Mouse (Mus musculus): ENCODE data around the gene Sntb2. TPM values are rescaled to one million over a fixed set of nuclear protein-coding genes. Genes with fewer than 3 reads are reported as not detected.

Sntb2 gene
- polyA plus RNA-seq, 1 experiment from 2014 or later: 4.8 TPM

DNA sequence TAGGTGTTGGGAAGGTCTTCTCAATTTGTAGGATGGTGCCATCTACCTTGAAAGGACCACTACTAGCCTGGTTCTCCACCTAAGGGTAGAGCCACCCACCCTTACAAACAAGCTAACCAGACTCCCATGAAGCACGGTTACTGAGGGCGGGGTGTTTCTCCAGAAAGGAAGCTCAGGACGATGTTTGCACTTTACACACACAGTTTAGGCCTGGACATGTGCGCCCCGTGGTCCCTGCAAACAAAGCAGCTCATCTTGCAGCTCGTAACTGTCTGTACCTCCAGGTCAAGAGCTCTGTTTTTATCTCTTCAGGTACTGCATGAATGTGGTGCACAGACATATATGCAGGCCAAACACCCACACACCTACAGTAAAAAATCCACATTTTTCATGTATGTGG is 28.9 kb upstream of the Sntb2 start:
- Histone ChIP-seq H3K36me3 (ENCODE audit: control insufficient read depth, insufficient read depth) (peaks cover 25% of the 10 kb centered on the region), H3K9me3 (ENCODE audit: control insufficient read depth, low read length) (no peaks in the 10 kb centered on the region), H3K4me1 (replicated peaks; ENCODE audit: control insufficient read depth, insufficient read depth, low read length) (no peaks in the 10 kb centered on the region), H3K9ac (replicated peaks; ENCODE audit: low read depth, low read length) (no peak overlapping the region), H3K4me2 (ENCODE audit: low read length) (no peak overlapping the region), H3K4me3 (replicated peaks; ENCODE audit: low read length) (no peak overlapping the region), H3K27ac (ENCODE audit: low read length) (no peak overlapping the region), H3K27me3 (replicated peaks; ENCODE audit: control insufficient read depth, insufficient read depth, low read length) (no peaks in the 10 kb centered on the region)
- WGBS: 97% methylated on average over 6 of the region's 6 CpGs
- no peak for ATAC-seq

GRCm38 (mm10) chr8:106907450-106907849 is 28.1 kb upstream of the Sntb2 start:
- WGBS: 92% methylated on average over 6 of the region's 6 CpGs
- Histone ChIP-seq H3K36me3 (ENCODE audit: control insufficient read depth, insufficient read depth) (peaks cover 25% of the 10 kb centered on the region), H3K4me2 (ENCODE audit: low read length) (no peak overlapping the region), H3K27ac (ENCODE audit: low read length) (no peak overlapping the region), H3K27me3 (replicated peaks; ENCODE audit: control insufficient read depth, insufficient read depth, low read length) (no peaks in the 10 kb centered on the region), H3K4me3 (replicated peaks; ENCODE audit: low read length) (no peak overlapping the region), H3K9me3 (ENCODE audit: control insufficient read depth, low read length) (no peaks in the 10 kb centered on the region), H3K9ac (replicated peaks; ENCODE audit: low read depth, low read length) (no peak overlapping the region), H3K4me1 (replicated peaks; ENCODE audit: control insufficient read depth, insufficient read depth, low read length) (no peaks in the 10 kb centered on the region)
- no peak for ATAC-seq

GRCm38 (mm10) chr8:106908291-106908690 is 27.3 kb upstream of the Sntb2 start:
- Histone ChIP-seq H3K27ac (ENCODE audit: low read length) (no peak overlapping the region), H3K27me3 (replicated peaks; ENCODE audit: control insufficient read depth, insufficient read depth, low read length) (no peaks in the 10 kb centered on the region), H3K4me1 (replicated peaks; ENCODE audit: control insufficient read depth, insufficient read depth, low read length) (no peaks in the 10 kb centered on the region), H3K9me3 (ENCODE audit: control insufficient read depth, low read length) (no peaks in the 10 kb centered on the region), H3K9ac (replicated peaks; ENCODE audit: low read depth, low read length) (no peak overlapping the region), H3K4me2 (ENCODE audit: low read length) (no peak overlapping the region), H3K4me3 (replicated peaks; ENCODE audit: low read length) (no peak overlapping the region), H3K36me3 (ENCODE audit: control insufficient read depth, insufficient read depth) (peaks cover 20% of the 10 kb centered on the region)
- ATAC-seq: no peak
- WGBS: 62% methylated on average over 7 of the region's 7 CpGs

DNA sequence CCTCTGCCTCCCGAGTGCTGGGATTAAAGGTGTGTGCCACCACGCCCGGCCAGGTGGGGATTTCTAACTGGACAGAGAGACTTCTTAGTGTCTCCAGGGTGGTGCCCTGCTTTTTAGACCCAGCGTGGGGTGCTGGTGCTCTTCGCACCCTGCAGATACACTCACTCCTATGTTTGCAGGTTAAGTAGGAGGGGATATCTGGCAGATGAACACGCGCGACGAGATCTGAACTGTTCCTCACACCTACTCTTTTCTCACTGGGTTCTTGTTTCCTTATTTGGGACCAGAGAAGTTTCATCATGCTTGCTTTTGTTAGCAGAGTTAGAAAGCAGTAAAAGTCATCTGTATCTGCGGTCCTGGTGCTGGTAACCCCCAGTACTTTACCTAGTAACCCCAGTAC is 21.9 kb upstream of the Sntb2 start:
- H3K4me2 ChIP-seq (ENCODE audit: low read length): no peak overlapping the region
- 96% methylated on average over 10 of the region's 10 CpGs for WGBS

DNA sequence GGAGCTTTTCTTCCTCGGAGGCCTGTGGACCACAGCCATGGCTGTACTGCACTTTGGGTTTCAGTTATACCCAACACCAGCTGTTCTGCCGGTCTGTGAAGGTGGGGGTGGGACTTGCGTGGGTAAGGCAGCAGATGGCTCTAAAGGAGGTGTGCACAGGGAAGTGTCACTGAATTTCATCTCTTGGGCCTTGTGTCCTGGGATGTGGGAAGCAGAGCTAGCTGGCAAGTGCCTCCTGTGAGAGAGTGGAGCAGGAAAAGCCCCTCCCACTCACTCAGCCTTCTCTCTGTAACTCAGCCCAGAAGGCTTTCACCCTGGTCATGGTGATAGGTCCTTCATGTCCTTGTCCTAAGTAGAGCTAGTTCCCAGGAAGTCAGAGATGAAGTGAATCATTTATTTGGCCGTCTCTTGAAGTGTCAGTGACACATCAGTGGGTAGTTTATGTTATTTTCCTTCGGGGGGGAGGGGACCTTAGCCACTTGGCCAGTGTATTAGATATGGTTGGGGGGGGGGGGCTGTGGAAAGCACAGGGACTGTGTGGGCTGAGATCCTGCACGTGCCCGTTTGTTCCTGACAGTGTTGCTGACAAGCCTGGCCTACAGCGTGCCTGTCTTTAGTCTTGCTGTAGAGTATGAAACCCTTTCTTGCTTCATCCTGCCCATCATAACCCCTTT is 15.7 kb upstream of the Sntb2 start:
- H3K36me3 ChIP-seq (ENCODE audit: control insufficient read depth, insufficient read depth): peaks cover 16% of the 10 kb centered on the region
- WGBS: 79% methylated on average over 8 of the region's 8 CpGs
- no peak overlapping the region for H3K27ac ChIP-seq (ENCODE audit: low read length)
- ATAC-seq: no peak
- no peaks in the 10 kb centered on the region for H3K27me3 ChIP-seq (replicated peaks; ENCODE audit: control insufficient read depth, insufficient read depth, low read length)
- no peaks in the 10 kb centered on the region for H3K9me3 ChIP-seq (ENCODE audit: control insufficient read depth, low read length)
- no peak overlapping the region for H3K4me2 ChIP-seq (ENCODE audit: low read length)
- H3K4me3 ChIP-seq (replicated peaks; ENCODE audit: low read length): no peak overlapping the region
- H3K9ac ChIP-seq (replicated peaks; ENCODE audit: low read depth, low read length): no peak overlapping the region
- peaks cover 3% of the 10 kb centered on the region; the same call in 1 of the 2 replicates for H3K4me1 ChIP-seq (replicated peaks; ENCODE audit: control insufficient read depth, insufficient read depth, low read length)

More for the DNA sequence above, 21.9 kb upstream of the Sntb2 start:
- Histone ChIP-seq H3K27me3 (replicated peaks; ENCODE audit: control insufficient read depth, insufficient read depth, low read length) (no peaks in the 10 kb centered on the region), H3K27ac (ENCODE audit: low read length) (no peak overlapping the region), H3K9me3 (ENCODE audit: control insufficient read depth, low read length) (no peaks in the 10 kb centered on the region), H3K36me3 (ENCODE audit: control insufficient read depth, insufficient read depth) (peaks cover 23% of the 10 kb centered on the region), H3K9ac (replicated peaks; ENCODE audit: low read depth, low read length) (no peak overlapping the region), H3K4me3 (replicated peaks; ENCODE audit: low read length) (no peak overlapping the region), H3K4me1 (replicated peaks; ENCODE audit: control insufficient read depth, insufficient read depth, low read length) (no peaks in the 10 kb centered on the region)
- ATAC-seq: no peak

DNA sequence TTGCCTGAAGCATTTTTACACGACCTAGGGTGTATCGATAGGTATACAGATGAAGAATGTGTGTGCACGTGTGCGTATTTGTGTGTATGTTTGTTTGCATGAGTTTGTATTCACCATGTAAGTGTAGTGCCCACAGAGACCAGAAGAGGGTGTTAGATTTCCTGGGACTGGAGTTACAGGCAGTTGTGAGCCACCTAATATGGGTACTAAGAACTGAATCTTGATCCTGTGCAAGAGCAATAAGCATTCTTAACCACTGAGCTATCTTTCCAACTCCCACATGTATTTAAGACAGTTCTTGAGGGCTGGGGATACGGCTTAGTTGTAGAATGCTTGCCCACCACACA is 15.2 kb upstream of the Sntb2 start:
- no peak overlapping the region for H3K4me2 ChIP-seq (ENCODE audit: low read length)
- 96% methylated on average over 5 of the region's 5 CpGs for WGBS
- H3K4me1 ChIP-seq (replicated peaks; ENCODE audit: control insufficient read depth, insufficient read depth, low read length): peaks cover 3% of the 10 kb centered on the region; the same call in 1 of the 2 replicates
- ATAC-seq: no peak
- H3K9ac ChIP-seq (replicated peaks; ENCODE audit: low read depth, low read length): no peak overlapping the region
- no peak overlapping the region for H3K4me3 ChIP-seq (replicated peaks; ENCODE audit: low read length)
- H3K36me3 ChIP-seq (ENCODE audit: control insufficient read depth, insufficient read depth): peaks cover 13% of the 10 kb centered on the region
- no peak overlapping the region for H3K27ac ChIP-seq (ENCODE audit: low read length)
- no peaks in the 10 kb centered on the region for H3K9me3 ChIP-seq (ENCODE audit: control insufficient read depth, low read length)
- no peaks in the 10 kb centered on the region for H3K27me3 ChIP-seq (replicated peaks; ENCODE audit: control insufficient read depth, insufficient read depth, low read length)

DNA sequence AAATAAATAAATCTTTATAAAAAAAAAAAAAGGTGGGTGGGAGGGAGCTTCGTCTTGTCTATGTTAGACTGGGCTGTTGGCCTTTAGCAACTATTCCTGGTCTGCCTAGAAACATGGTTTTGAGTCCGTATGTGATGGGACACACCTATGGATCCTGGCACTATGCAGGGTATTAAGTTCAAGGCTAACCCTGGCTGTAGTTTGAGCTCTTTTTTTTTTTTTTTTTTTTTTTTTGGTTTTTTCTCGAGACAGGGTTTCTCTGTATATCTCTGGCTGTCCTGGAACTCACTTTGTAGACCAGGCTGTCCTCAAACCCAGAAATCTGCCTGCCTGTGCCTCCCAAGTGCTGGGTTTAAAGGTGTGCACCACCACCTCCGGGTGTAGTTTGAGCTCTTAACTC is 11.5 kb upstream of the Sntb2 start:
- Histone ChIP-seq H3K9me3 (ENCODE audit: control insufficient read depth, low read length) (no peaks in the 10 kb centered on the region), H3K27ac (ENCODE audit: low read length) (no peak overlapping the region), H3K9ac (replicated peaks; ENCODE audit: low read depth, low read length) (no peak overlapping the region), H3K27me3 (replicated peaks; ENCODE audit: control insufficient read depth, insufficient read depth, low read length) (no peaks in the 10 kb centered on the region), H3K4me1 (replicated peaks; ENCODE audit: control insufficient read depth, insufficient read depth, low read length) (peaks cover 3% of the 10 kb centered on the region; the same call in 1 of the 2 replicates), H3K4me2 (ENCODE audit: low read length) (no peak overlapping the region), H3K4me3 (replicated peaks; ENCODE audit: low read length) (no peak overlapping the region), H3K36me3 (ENCODE audit: control insufficient read depth, insufficient read depth) (no peaks in the 10 kb centered on the region)
- 85% methylated on average over 4 of the region's 4 CpGs for WGBS
- no peak for ATAC-seq

DNA sequence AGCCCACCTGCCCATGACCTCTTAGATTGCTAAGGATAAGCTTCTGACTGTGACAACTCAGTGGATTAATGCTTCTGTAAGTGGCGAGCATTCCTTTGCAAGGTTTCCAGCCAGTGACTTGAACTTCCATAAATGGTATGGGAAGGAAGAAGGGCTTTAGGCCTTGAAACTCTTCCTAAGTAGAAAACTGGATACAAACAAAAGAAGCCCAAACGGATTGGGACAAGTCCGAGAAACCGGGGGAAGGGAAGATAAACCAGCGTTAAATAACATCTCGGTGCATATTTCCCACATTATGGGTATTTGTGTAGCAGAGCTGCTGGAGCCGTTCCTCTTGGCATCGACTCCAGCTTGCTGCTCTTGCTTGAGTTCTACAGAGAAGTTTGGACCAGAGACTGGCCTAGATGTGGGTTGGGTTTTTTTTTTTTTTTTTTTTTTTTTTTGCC is 10.6 kb upstream of the Sntb2 start:
- Histone ChIP-seq H3K4me2 (ENCODE audit: low read length) (no peak overlapping the region), H3K9ac (replicated peaks; ENCODE audit: low read depth, low read length) (no peak overlapping the region), H3K27me3 (replicated peaks; ENCODE audit: control insufficient read depth, insufficient read depth, low read length) (no peaks in the 10 kb centered on the region), H3K4me1 (replicated peaks; ENCODE audit: control insufficient read depth, insufficient read depth, low read length) (peaks cover 2% of the 10 kb centered on the region; the same call in 1 of the 2 replicates), H3K36me3 (ENCODE audit: control insufficient read depth, insufficient read depth) (no peaks in the 10 kb centered on the region), H3K4me3 (replicated peaks; ENCODE audit: low read length) (no peak overlapping the region), H3K9me3 (ENCODE audit: control insufficient read depth, low read length) (no peaks in the 10 kb centered on the region), H3K27ac (ENCODE audit: low read length) (no peak overlapping the region)
- WGBS: 77% methylated on average over 8 of the region's 8 CpGs
- ATAC-seq: no peak

DNA sequence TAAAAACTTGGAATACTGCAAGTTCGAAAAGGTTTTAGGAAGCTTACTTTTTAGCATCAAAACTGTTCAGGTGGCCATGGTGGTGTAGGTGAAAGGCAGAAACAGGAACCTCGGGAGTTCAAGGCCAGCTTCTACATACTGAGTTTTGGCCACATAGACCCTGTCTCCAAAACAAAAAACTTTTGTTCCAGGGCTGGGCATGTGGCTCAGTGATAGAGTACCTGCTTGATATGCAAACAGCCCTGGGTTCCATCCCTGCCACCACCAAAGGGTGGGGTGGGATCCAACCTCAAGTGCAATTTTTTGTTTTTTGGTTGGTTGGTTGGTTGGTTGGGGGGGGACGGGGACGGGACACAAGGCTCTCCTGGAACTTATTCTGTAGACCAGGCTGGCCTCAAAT is 10.1 kb upstream of the Sntb2 start:
- no peak overlapping the region for H3K4me2 ChIP-seq (ENCODE audit: low read length)
- no peak overlapping the region for H3K9ac ChIP-seq (replicated peaks; ENCODE audit: low read depth, low read length)
- WGBS: 81% methylated on average over 4 of the region's 4 CpGs
- H3K4me1 ChIP-seq (replicated peaks; ENCODE audit: control insufficient read depth, insufficient read depth, low read length): 0 out of 2 replicates have a peak, but pooled peaks cover 2% of the 10 kb centered on the region
- ATAC-seq: no peak
- H3K4me3 ChIP-seq (replicated peaks; ENCODE audit: low read length): no peak overlapping the region
- no peaks in the 10 kb centered on the region for H3K27me3 ChIP-seq (replicated peaks; ENCODE audit: control insufficient read depth, insufficient read depth, low read length)
- no peaks in the 10 kb centered on the region for H3K9me3 ChIP-seq (ENCODE audit: control insufficient read depth, low read length)
- no peak overlapping the region for H3K27ac ChIP-seq (ENCODE audit: low read length)
- no peaks in the 10 kb centered on the region for H3K36me3 ChIP-seq (ENCODE audit: control insufficient read depth, insufficient read depth)

GRCm38 (mm10) chr8:106927247-106927646 is 8.3 kb upstream of the Sntb2 start:
- WGBS: 61% methylated on average over 4 of the region's 4 CpGs
- Histone ChIP-seq H3K36me3 (ENCODE audit: control insufficient read depth, insufficient read depth) (no peaks in the 10 kb centered on the region), H3K27ac (ENCODE audit: low read length) (no peak overlapping the region), H3K4me1 (replicated peaks; ENCODE audit: control insufficient read depth, insufficient read depth, low read length) (peaks cover 3% of the 10 kb centered on the region), H3K27me3 (replicated peaks; ENCODE audit: control insufficient read depth, insufficient read depth, low read length) (peaks cover 9% of the 10 kb centered on the region), H3K4me2 (ENCODE audit: low read length) (no peak overlapping the region), H3K4me3 (replicated peaks; ENCODE audit: low read length) (no peak overlapping the region), H3K9me3 (ENCODE audit: control insufficient read depth, low read length) (no peaks in the 10 kb centered on the region), H3K9ac (replicated peaks; ENCODE audit: low read depth, low read length) (no peak overlapping the region)
- ATAC-seq: no peak
